In the genomic region with DNA sequence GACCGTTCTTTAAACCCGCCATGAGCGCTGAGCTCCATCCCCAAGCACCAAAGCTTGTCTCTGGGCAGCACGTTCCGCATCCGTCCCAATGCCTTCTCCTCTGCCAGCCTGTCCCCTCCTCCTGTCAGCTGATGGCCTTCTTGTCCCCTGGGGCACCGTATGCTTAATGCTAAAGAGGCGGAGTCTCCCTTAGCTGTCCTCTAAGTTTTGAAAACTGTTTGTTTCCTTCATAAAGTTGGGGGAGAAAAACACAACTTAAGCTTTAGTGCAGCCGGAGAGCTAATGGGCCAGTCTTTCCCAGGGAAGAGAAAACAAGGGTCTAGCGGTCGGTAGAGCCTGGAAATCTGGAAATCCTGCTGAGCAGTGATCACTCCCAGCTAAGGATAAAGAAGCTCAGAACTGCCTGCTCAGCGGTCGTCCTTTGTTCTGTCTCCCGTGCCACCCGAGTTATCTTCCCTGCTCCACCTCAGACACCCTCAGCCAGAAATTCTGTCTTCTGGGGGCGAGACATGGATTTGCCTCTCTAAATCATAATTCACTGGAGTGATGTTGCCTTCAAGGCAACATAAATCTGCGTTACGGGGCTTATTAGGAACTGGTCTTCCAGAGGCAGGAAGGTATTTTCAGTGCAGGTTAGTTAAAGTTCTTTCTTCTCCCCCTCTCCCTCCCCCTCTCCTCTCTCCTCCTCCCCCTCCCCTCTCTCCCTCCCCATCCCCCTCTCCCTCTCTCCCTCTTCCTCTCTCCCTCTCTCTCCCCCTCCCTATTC, we compare ENCODE assay signal across 8 mouse cellular contexts.
DNase-seq lines count a peak whose midpoint lies in the region; ATAC-seq and TF ChIP-seq lines count a peak whose summit lies in the region.

No protein-coding gene starts in this region.

- no peak for DNase-seq in left cerebral cortex, adult 2 months (ENCODE audit: extremely low spot score in 1 of 2, low spot score in 2 of 2)
- no peak for DNase-seq in left cerebral cortex, postnatal 14 days (ENCODE audit: low spot score in 2 of 2)
- peak; percentile 57 for DNase-seq in embryonic facial prominence, embryonic 11.5 days (ENCODE audit: low spot score)
- DNase-seq in limb, embryonic 10.5 days (ENCODE audit: low spot score): peak; percentile 63
- no peak for DNase-seq in ovary, postnatal 14 days (ENCODE audit: low spot score)
- no peak for DNase-seq in gastrocnemius, postnatal 36 days
- no peak for DNase-seq in kidney, adult 9 months

- H3K4me3 ChIP-seq in left cerebral cortex, adult 2 months: no peak overlapping the region
- H3K4me3 ChIP-seq in embryonic facial prominence, embryonic 11.5 days (ENCODE audit: low read depth, low read length): no peak overlapping the region
- H3K4me3 ChIP-seq in limb, embryonic 10.5 days: peak overlapping the region; percentile 39
- peak overlapping the region; percentile 13; the same call in 1 of the 2 replicates for H3K4me3 ChIP-seq in stomach, embryonic 15.5 days (replicated peaks)

- intact Hi-C loops in left cerebral cortex, adult 2 months (cut with DNase I): no loop called here
- intact Hi-C loops in left cerebral cortex, postnatal 14 days (cut with DNase I): no loop called here
- intact Hi-C loops in gastrocnemius, postnatal 36 days (cut with DNase I): no loop called here

- no peaks in the 10 kb centered on the region for H3K27me3 ChIP-seq in embryonic facial prominence, embryonic 11.5 days (ENCODE audit: control insufficient read depth, insufficient read depth, low read length)
- 0 out of 2 replicates have a peak, but pooled peaks cover 4% of the 10 kb centered on the region for H3K27me3 ChIP-seq in limb, embryonic 10.5 days (ENCODE audit: low read depth, poor library complexity, severe bottlenecking)
- 0 out of 2 replicates have a peak, but pooled peaks cover 12% of the 10 kb centered on the region for H3K27me3 ChIP-seq in stomach, embryonic 15.5 days (replicated peaks)

- ATAC-seq in embryonic facial prominence, embryonic 11.5 days (replicated peaks; ENCODE audit: insufficient number of reproducible peaks, low FRiP score, low TSS enrichment, low read depth): no peak; the same call in 1 of the 2 replicates
- ATAC-seq in stomach, embryonic 15.5 days (ENCODE audit: insufficient read depth, low FRiP score, low read depth): no peak

- WGBS in embryonic facial prominence, embryonic 11.5 days: 1% methylated on average over 18 of the region's 18 CpGs
- under 1% methylated on average over 18 of the region's 18 CpGs for WGBS in limb, embryonic 10.5 days
- 9% methylated on average over 18 of the region's 18 CpGs for WGBS in stomach, embryonic 15.5 days

- H3K36me3 ChIP-seq in embryonic facial prominence, embryonic 11.5 days (replicated peaks; ENCODE audit: control insufficient read depth, insufficient read depth, low read depth, low read length): no peaks in the 10 kb centered on the region
- no peaks in the 10 kb centered on the region for H3K36me3 ChIP-seq in limb, embryonic 10.5 days
- no peaks in the 10 kb centered on the region for H3K36me3 ChIP-seq in stomach, embryonic 15.5 days

- TF ChIP-seq CTCF in left cerebral cortex, adult 2 months (IDR thresholded peaks at IDR 0.05): no peak

- H3K9ac ChIP-seq in embryonic facial prominence, embryonic 11.5 days (replicated peaks; ENCODE audit: low read length): peak overlapping the region; percentile 64
- H3K9ac ChIP-seq in stomach, embryonic 15.5 days: no peak overlapping the region

- no peaks in the 10 kb centered on the region for H3K9me3 ChIP-seq in embryonic facial prominence, embryonic 11.5 days (replicated peaks; ENCODE audit: control insufficient read depth, low read length)
- H3K9me3 ChIP-seq in limb, embryonic 10.5 days (replicated peaks): no peaks in the 10 kb centered on the region
- H3K9me3 ChIP-seq in stomach, embryonic 15.5 days: no peaks in the 10 kb centered on the region

- H3K27ac ChIP-seq in left cerebral cortex, adult 2 months: peak overlapping the region; percentile 36; the same call in 1 of the 2 replicates
- H3K27ac ChIP-seq in embryonic facial prominence, embryonic 11.5 days (replicated peaks; ENCODE audit: low read depth, low read length): 0 out of 2 replicates have a peak overlapping the region, but pooled peaks have one; percentile 36
- peak overlapping the region; percentile 87 for H3K27ac ChIP-seq in limb, embryonic 10.5 days
- no peak overlapping the region for H3K27ac ChIP-seq in stomach, embryonic 15.5 days

- H3K4me1 ChIP-seq in embryonic facial prominence, embryonic 11.5 days (ENCODE audit: control insufficient read depth, insufficient read depth, low read length): 0 out of 2 replicates have a peak, but pooled peaks cover 3% of the 10 kb centered on the region
- H3K4me1 ChIP-seq in limb, embryonic 10.5 days: peaks cover 62% of the 10 kb centered on the region
- H3K4me1 ChIP-seq in stomach, embryonic 15.5 days: 0 out of 2 replicates have a peak, but pooled peaks cover 7% of the 10 kb centered on the region

- peak overlapping the region; percentile 14 for H3K4me2 ChIP-seq in embryonic facial prominence, embryonic 11.5 days (ENCODE audit: low read depth, low read length)
- peak overlapping the region; percentile 37 for H3K4me2 ChIP-seq in stomach, embryonic 15.5 days

Comparison
In these comparisons a context has a peak if more than half of its experiments do, and no peak if none do; other contexts are left out.
1. DNase-seq: peak in embryonic facial prominence, embryonic 11.5 days (single experiment) and limb, embryonic 10.5 days (single experiment); none in left cerebral cortex, adult 2 months (0 of 2), left cerebral cortex, postnatal 14 days (0 of 2), ovary, postnatal 14 days (single experiment), gastrocnemius, postnatal 36 days (0 of 2) and kidney, adult 9 months (single experiment).
2. H3K4me3 ChIP-seq: peak in limb, embryonic 10.5 days (single experiment) and stomach, embryonic 15.5 days (single experiment); none in left cerebral cortex, adult 2 months (single experiment) and embryonic facial prominence, embryonic 11.5 days (single experiment).